Mouse (Mus musculus) cerebral cortex, adult 2 months (tissue): Measurements from ENCODE around the gene Ap1s3.

ENCODE experiments used
- WGBS: fragments of 180-500 bp; shearing (Covaris S2); methylation state at CpG from one replicate; pipeline ENCODE4 v1.1.7; 2018; 5-methylcytosine and 5-hydroxymethylcytosine counted together

Ap1s3 gene

DNA sequence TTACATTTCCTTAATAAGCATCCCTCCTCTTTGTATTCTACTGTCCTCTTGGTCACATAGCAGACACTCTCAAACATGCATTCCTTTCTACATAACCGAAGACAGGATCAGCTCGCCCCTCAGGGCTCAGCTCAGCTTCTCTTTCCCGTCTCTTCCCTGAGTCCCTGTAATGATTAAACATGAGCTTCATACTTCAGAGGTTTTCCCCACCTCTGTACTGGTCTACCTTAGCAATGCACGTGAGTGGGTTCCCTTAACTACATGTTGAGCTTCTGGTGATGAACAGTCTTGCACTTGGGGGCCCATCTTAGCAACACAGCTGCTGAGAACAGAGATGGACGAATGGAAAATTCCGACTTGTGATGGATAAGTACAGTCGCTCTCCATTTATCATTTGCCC, 12.2 kb downstream of the Ap1s3 start:
- 87% methylated on average over 7 of the region's 7 CpGs for WGBS

DNA sequence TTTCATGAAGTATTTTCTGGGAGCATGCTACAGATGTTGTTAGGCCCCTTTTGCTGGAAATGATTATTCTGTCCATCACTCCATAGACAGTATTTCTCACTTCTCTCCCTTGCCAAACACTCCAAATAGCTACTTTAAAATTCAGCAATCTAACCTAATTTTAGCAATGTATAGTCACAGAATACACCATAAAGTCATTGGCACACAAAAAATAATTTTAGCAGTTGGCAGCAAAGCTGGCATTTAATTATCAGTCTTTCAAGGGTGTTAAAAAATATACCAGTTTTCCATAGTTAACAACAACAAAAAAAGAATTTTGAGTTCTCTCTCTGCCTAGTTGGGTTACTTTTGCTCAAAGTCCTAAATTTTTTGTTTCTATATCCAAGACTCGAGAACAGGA, 14.4 kb downstream of the Ap1s3 start:
- WGBS = 50% methylated on average over 1 of the region's 1 CpGs

DNA sequence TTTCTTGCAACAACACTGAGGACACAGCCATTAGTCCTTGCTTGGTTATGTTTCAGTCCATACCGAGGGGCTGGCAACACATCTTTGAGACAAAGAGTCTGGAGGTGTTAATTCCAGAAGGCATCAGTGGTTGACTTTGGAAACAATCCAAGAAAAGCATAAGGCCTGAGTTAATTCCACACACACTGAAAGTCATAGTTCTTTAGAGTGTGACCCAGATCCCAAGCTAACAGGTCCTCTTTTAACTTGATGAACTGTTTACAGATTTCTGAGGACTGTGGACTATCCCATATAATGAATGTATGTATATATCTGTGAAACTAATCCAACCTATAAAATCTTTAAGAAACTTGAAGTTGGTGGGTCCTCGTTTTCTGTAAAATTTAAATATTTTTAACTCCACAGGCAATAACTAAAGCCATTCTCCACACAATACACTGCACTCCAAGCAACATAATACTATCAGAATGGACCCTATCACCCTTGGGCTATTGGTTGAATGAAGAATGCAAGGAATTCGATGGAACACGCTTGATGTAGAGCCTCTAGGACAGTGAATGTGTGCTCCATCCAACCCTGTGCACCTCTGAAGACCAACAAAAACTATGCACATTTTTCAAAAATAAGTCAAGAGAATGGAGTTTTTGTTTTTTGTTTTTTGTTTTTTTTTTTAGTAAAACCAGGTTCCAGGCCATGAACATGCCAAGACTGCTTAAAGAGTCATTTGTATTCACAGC, 15.8 kb downstream of the Ap1s3 start:
- 76% methylated on average over 4 of the region's 4 CpGs for WGBS

DNA sequence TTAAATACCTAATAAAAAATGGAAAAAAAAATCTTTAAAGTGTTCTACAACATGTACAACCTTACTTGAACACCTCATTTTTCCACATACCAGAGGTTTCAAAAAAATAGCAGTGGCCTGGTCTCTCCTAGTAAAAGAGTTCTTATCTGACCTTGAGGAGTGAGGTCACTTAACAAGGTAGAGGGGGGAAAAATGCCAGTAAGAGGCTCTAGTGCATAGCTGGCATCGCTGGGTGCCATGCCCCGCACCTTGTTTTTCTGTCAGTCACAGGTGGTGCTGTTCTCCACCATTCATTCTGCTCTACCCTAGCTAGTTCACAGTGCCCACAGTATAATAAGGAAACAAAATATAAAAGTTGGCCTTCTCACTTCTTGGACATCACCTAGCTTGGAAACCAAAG, 16.8 kb downstream of the Ap1s3 start:
- 93% methylated on average over 2 of the region's 2 CpGs for WGBS

DNA sequence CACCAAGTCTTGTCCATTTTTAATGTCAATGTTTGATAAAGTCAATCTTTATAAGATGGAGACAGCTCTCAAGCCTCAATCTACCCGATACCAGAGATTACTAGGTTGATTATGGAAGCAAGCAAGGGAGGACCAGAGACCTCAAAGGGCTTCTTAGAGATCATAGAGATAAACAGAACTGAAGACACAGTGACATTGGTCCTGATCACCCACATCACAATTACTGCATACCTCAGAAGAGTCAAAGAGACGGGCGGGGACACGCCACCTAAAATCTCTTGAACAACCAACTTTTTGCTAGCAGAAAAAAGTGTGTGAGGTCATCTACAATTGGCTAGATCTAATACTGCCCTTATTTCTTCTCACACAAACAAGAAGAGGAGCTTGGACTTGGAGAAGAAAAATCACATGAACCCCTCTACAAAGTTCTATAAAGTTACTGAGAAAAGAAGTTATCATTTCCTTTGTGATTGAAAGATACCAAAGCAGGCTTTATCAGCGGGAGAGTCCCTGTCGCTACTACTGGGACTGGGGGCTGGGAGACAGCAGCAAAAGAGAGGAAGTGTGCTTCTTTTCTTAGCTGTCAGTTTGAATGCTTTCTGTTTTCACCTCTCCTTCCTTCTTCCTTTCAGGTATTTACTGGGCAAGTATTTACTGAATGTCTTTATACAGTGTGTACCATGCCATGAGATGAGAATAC, 28.2 kb downstream of the Ap1s3 start:
- 88% methylated on average over 6 of the region's 6 CpGs for WGBS

DNA sequence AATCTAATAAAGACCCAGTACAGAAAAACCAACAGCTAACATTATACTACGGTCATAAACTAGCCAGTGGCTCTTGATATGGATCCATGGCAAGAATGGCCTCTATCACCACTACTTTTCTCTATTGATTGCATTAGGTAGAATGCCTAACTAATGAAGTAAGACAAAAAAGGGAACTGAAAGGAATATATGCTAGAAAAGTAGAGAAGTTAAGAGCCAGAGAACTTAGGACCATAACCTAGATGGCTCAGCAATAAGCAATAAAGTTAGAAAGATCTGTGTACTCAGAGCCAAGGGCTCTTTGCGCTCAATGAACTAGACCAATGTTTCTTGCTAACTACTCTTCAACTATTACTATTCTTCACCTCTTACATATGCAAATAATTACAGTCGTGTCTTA, 29.1 kb downstream of the Ap1s3 start:
- 90% methylated on average over 3 of the region's 3 CpGs for WGBS

DNA sequence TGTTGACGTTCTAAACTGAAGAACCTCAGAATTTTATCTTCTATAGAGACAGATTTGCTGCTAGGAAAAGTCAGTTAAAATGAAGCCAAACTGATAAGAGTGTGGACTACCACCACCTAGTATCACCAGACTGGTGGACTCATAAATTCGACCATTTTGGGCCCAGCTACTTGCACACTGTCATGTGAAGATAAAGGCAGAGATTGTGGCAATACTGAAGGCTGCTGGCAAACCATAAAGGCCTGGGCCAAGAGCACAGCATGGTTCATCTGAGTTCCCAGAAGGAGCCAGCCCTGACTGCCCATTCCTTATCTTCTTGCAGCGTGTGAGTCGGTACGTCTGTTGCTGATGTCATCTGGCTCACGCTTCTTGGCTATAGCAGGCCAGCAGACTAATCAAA, 30.4 kb downstream of the Ap1s3 start:
- WGBS = 92% methylated on average over 6 of the region's 6 CpGs

DNA sequence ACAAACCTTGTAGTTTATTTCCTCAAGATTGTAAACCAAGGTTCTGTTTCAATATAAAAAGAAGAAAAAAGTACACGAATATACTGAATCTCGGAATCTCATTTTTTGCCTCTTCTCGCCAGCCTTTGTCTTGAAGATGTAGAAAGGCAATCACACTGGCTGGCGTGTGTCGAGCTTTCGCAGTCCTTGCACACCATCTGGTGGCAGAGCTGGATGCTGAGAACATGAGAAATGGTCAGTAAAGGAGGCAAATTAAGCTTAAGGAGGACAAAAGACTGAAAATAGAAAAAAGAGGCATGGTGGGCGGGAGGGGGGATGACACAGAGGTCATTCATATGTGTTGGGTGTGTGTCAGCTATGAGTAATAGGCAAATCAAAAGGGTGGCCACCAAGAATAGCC, 31.6 kb downstream of the Ap1s3 start:
- 31% methylated on average over 7 of the region's 7 CpGs for WGBS

DNA sequence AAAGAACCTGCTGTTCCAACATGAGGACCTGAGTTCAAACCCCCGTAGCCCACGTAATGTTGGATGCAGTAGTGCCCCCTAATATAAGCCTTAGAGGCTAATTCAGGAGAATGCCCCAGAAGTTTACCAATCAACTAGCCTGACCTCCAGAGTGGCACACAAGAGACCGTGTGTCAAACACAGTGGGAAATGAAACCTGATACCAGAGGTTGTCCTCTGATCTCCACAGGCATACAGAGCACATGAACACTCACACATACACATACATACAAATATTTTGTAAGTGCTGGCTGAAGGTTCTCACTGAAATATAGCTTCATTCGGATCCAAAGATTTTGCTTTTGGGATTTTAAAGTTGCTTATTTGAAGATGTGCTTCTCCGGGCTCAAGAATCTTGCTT, 32.1 kb downstream of the Ap1s3 start:
- WGBS = 67% methylated on average over 5 of the region's 5 CpGs

DNA sequence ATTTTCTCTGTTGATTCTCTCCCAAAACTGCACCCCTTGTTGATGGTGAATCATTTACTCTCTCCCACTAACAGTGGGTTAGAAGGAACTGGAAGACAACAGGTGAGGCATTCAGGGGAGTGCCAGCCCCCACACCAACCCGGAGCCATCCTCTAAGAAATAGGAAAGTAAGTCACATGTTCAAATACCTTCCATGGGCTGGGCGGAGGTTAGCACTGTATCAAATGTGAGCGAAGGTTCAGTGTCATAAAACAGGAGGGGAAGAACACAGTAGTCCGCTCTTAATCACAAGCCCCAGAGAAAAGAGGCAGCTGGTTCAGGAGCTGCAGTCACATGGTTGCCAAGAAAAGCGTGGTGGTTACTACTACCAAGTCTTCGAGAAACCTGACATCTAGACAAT, 32.7 kb downstream of the Ap1s3 start:
- WGBS = 82% methylated on average over 6 of the region's 6 CpGs

DNA sequence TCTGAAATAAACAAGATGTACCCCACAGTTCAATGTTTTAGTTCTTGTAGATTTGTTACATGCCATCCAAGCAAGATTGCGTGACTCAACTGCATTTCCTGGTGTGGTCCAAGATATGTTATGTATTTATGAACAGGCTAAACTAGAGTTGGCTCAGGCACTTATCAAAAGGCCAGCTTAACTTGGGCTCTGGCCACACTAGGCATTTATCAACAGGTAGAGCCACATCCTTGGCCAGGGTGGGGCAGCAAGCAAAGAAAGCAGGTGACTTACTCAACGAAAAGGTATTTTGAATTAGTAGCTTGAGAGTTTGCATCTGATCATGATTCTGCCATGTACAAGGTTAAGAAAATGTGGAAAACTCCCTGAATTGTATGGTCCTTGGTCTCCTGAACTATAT, 34.0 kb downstream of the Ap1s3 start:
- WGBS = 95% methylated on average over 2 of the region's 2 CpGs

DNA sequence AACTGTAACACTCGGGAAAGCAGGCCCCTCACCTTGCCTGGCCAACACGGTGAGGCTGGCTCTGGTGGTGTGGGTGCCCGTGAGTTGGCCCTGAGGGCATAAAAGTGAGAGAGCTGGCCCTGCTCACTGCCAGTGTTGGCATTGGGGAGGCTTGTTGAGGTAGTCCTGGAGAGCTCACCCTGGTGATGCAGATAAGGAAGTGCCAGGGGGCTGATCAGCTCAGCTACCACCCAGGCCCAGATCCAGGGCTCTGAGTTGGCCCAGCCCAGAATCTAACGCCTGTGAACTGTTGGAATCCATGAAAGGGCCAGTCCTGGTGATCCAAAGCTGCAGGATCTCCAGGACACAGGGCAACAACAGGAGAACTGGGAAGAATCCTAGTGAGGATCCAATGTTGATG, 40.3 kb downstream of the Ap1s3 start:
- WGBS = 94% methylated on average over 4 of the region's 4 CpGs

DNA sequence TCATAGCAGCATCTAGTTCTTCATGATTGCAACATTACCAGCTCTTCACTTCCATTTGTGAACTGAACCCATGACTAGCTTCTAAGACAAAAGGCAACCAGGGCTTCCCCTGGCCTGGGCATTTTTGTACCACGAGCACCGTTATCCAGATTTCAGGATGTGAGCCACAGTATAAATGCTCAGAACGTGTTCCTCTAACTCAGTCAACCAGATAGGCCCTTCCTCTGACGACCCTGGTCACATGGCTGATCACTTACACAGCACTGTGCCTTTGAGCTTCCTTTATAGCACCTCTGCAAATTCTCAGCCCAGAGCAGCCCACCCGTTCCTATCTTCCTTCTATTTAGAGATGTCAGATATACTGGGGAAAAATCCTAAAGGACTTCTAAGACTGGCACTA, 42.0 kb downstream of the Ap1s3 start:
- 83% methylated on average over 5 of the region's 5 CpGs for WGBS

DNA sequence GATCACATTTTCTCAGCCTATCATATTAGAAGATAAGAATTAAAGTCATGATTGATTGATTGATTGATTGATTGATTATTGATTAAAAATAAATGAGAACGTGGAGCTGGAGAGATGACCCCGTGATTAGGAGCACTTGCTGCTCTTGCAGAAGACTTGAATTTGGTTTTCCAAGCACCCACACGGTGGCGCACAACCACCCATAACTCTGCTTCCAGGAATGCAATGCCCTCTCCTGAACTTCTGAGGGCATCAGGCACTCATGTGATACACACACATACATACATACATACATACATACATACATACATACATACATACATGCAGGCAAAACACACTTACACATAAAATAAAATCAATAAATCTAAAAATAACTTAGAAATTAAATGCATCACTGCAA, 45.6 kb downstream of the Ap1s3 start:
- WGBS = 62% methylated on average over 4 of the region's 4 CpGs

DNA sequence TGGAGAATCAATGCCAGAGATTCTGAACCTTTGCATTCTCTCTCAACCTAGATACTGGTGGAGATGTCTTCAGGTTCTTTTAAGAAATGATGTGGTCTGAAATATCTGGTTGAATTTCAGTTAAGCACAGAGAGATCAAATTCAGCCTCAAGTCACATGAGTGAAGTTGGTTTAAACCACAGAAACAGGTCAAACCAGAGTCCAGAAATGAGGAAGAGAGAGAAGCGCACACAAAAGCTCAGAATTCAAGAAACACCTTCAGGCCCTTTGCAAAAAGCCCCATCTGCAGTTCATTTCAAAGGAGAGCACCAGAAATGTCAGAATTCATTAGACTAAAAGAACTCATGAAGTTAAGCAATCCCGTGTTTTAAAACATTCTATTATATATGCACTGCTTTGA, 52.3 kb downstream of the Ap1s3 start:
- WGBS = 89% methylated on average over 2 of the region's 2 CpGs

DNA sequence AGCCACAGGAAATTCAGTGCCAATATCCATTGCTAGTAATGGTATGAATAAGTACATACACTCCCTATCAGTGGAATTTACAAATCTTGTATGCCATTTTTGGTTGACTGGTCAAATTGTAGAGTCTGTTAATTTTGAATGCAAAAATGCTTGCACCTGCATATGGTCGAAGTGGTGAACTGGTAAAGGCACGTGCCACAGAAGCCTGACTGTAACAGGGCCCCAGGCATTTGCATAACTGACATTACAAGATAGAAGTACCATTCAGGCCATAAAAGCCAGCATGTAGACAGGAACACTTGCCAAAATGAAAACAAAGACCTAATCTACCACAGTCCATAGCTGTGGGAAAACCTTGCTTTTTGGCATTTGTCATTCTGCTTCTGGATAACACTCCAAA, 55.3 kb downstream of the Ap1s3 start:
- 52% methylated on average over 2 of the region's 2 CpGs for WGBS

DNA sequence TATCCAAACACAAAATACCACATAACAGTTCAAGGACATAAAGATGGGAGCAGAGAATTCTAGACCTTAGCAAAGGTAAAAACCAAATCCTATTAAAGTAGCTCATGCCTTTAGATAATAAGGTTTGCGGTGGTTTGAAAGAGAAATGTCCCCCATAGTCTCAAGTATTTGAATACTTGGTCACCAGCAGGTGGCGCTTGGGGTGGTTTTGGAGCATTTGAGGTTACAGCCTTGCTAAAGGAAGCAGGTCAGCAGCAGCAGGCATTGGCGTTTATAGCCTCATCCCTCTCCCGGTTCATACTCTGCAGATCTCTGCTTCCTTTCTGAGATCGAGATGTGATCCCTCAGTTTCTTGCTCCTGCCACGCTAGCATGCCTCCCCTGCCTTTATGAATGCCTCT, 57.3 kb downstream of the Ap1s3 start:
- WGBS = 96% methylated on average over 6 of the region's 6 CpGs

DNA sequence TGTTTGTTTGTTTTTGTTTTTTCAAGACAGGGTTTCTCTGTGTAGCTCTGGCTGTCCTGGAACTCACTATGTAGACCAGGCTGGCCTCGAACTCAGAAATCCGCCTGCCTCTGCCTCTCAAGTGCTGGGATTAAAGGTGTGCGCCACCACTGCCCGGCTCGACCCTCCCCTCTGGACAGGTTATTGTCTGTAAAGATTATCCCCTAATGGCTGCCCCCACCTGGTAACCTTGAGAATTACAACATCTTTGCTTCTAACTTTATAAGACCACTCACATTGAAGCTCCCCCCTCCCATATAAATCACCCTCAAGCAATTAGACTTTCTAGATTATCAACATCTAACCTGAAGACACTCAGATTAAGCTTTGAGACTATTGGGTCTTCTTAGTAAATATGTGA, 60.5 kb downstream of the Ap1s3 start:
- WGBS = 94% methylated on average over 5 of the region's 5 CpGs

DNA sequence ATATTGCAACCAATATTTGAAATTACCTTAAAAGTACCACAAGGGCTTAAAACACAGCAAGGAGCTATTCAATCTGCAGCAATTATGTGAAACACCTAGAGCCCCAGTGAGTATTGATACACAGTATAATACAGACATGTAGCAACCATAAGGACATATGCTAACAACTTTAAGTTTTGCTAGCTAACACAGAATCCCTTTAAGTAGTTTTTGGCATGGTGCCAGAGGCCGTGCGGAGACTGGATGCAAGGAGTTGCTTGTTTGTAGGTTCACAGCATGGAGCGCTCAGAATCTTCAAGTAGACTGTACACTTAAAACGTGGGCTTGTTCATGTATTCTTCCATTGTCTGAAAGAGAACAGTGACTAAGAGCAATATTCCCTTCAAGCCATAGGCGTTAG, 62.9 kb downstream of the Ap1s3 start:
- WGBS = 29% methylated on average over 5 of the region's 5 CpGs

DNA sequence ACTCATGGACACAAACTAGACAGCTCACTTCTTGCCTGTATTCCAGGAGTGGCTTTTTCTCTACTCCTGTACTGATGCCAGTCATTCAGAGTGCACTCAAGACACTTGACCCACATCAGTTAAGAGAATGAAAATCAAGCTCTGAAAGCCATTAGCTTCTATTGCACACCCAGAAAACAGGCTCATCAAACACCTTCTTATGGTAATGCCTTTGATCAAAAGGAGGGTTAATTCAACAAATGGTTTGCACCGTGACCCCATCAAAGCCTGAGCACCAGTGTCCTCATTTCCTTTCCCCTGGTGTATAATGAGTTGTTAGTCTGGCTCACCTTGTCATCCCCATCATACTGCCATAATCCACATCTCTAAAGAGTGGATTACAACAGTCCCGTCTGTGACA, 69.3 kb downstream of the Ap1s3 start:
- 82% methylated on average over 2 of the region's 2 CpGs for WGBS

DNA sequence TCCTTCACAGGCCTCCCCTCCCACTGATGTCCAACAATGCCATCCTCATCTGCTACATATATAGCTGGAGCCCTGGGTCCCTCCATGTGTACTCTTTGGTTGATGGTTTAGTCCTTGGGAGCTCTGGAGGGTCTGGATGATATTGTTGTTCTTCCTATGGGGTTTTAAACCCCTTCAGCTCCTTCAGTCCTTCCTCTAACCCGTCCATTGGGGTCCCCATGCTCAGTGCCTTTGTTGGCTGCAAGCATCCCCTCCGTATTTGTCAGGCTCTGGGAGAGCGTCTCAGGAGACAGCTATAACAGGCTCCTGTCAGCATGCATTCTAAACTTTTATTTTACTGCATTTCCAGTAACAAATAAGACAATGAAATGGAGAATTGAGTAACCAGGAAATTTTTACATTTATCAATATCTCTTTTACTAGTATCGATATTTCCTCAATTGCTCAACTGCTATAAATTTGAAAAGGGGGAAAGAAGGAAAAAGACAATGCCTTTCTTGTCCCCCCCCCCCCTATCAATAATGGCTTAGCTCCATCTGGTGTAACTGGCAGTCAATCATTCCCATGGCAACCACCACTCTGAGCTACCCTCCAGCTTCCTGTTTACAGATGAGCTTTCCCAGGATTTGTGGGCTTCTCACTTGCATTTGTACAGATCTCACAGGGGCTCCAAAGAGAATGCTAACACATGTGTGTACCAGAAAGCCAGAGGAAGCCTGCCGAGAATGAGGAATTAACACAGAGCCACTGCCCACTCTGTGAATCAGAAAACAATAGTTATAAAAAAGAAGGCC, 73.2 kb downstream of the Ap1s3 start:
- 60% methylated on average over 5 of the region's 5 CpGs for WGBS

DNA sequence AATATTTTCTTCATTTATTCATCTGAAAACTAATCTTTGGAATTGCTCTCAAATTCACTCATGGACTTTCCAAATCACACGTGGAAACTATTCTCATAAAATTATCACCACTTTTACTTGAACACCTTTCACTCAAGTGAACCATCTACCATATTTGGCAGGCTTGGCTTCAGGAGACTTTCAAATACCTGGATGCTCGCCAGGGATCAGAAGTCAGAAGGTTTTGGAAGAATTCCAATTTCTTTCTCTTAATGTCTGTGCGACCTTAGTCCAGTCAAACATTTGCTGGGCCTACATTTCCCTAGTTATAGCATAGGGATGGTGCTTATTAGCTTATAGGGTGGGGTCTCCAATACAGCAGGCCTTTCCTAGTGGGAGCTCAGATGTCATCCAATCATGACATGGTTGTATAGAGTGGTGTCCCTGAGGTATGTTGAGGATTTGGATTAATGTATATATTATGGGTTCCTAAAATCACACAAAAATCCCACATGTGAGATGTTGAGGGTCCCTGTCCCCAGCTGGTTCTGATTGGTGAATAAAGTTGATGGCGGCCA, 79.0 kb downstream of the Ap1s3 start:
- WGBS = 78% methylated on average over 4 of the region's 4 CpGs

DNA sequence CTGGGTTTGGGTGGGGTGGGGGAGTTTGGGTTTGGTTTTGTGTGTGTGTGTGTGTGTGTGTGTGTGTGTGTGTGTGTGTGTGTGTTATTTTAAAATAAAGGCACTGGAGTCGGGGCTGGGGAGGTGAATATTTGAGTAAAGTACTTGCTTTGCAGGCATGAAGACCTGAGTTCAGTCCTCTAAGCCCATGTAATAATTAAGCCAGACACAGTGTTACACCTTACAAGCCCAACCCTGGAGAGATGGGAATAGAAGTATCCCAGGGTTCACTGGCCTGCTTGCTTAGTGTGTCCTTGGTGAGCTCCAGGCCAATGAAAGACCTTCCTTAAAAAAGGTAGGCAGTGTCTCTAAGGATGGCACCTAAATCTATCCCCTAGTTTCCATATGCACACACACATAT, 80.7 kb downstream of the Ap1s3 start:
- 100% methylated on average over 1 of the region's 1 CpGs for WGBS
